Mouse (Mus musculus): ENCODE data around the gene Mlkl. TPM values are rescaled to one million over a fixed set of nuclear protein-coding genes. Genes with fewer than 3 reads are reported as not detected.

Mlkl gene
- 0.43 TPM in 1 of 2 replicates, not detected in the other for polyA plus RNA-seq (2014; fragmentation: Nextera tagmentation; extraction: Ambion mirVana)

DNA sequence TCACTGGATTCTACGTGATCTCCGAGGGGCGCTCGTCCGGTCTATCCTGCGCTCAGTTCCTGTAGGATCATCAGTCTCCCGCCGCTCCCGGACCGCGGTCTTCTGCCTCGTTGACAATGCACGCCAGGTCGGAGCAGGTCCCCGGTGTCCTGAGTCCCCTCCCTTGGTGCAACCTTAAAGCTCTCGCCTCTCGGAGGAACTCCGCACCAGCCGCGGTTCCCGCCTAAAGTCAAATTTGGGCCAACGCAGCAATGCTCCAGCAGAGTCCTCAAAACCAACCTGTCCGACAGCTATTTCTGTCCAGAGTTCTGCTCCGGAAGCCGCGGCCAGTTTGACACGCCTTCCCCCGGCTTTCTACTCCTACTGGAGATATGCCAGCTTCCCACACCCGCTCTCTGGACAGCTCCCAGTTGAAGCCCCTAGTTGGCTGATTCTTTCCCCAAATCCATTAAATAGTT is at the start of gene Mlkl:
TSS of gene Mlkl (minus strand) at position 288 of the 458 bp plus-strand sequence.
- Histone ChIP-seq H3K9ac (ENCODE audit: low read length) (peak within 1 kb of the TSS; percentile 43), H3K4me3 (ENCODE audit: low read depth, low read length) (peak within 1 kb of the TSS; percentile 38), H3K9me3 (ENCODE audit: control insufficient read depth, low read length) (no peaks in the 10 kb centered on the region), H3K27ac (ENCODE audit: low read depth, low read length) (no peak within 1 kb of the TSS), H3K4me1 (replicated peaks; ENCODE audit: control insufficient read depth, insufficient read depth, low read length) (0 out of 2 replicates have a peak, but pooled peaks cover 3% of the 10 kb centered on the region), H3K36me3 (ENCODE audit: control insufficient read depth, insufficient read depth, low read length) (no peaks in the 10 kb centered on the region), H3K4me2 (ENCODE audit: low read depth, low read length, severe bottlenecking) (peak within 1 kb of the TSS; percentile 80), H3K27me3 (ENCODE audit: control insufficient read depth, insufficient read depth, low read length) (peaks cover 6% of the 10 kb centered on the region; the same call in 1 of the 2 replicates)
- DNase-seq (ENCODE audit: low spot score) (peak; percentile 62), ATAC-seq (replicated peaks; ENCODE audit: low FRiP score) (no peak)
- under 1% methylated on average over 29 of the region's 29 CpGs for WGBS

- H3K4me1 ChIP-seq (replicated peaks; ENCODE audit: control insufficient read depth, insufficient read depth, low read length) = no peaks in the 10 kb centered on the region
- no peak overlapping the region for H3K9ac ChIP-seq (ENCODE audit: low read length)
- DNase-seq (ENCODE audit: low spot score) (no peak), ATAC-seq (replicated peaks; ENCODE audit: low FRiP score) (no peak)
- H3K4me2 ChIP-seq (ENCODE audit: low read depth, low read length, severe bottlenecking) = no peak overlapping the region
- H3K27me3 ChIP-seq (ENCODE audit: control insufficient read depth, insufficient read depth, low read length) = peaks cover 3% of the 10 kb centered on the region; the same call in 1 of the 2 replicates
- no peak overlapping the region for H3K4me3 ChIP-seq (ENCODE audit: low read depth, low read length)
- no peaks in the 10 kb centered on the region for H3K9me3 ChIP-seq (ENCODE audit: control insufficient read depth, low read length)
- H3K27ac ChIP-seq (ENCODE audit: low read depth, low read length) = no peak overlapping the region
- H3K36me3 ChIP-seq (ENCODE audit: control insufficient read depth, insufficient read depth, low read length) = no peaks in the 10 kb centered on the region
- WGBS = 86% methylated on average over 9 of the region's 9 CpGs
These were observed 47.9 kb upstream of the Mlkl start for GRCm38 (mm10) chr8:111385915-111386314.

- Histone ChIP-seq H3K4me1 (replicated peaks; ENCODE audit: control insufficient read depth, insufficient read depth, low read length) (no peaks in the 10 kb centered on the region), H3K9ac (ENCODE audit: low read length) (no peak overlapping the region), H3K36me3 (ENCODE audit: control insufficient read depth, insufficient read depth, low read length) (no peaks in the 10 kb centered on the region), H3K27me3 (ENCODE audit: control insufficient read depth, insufficient read depth, low read length) (no peaks in the 10 kb centered on the region), H3K27ac (ENCODE audit: low read depth, low read length) (no peak overlapping the region), H3K9me3 (ENCODE audit: control insufficient read depth, low read length) (no peaks in the 10 kb centered on the region), H3K4me3 (ENCODE audit: low read depth, low read length) (no peak overlapping the region), H3K4me2 (ENCODE audit: low read depth, low read length, severe bottlenecking) (no peak overlapping the region)
- no peak for DNase-seq (ENCODE audit: low spot score)
- 52% methylated on average over 2 of the region's 2 CpGs for WGBS
- ATAC-seq (replicated peaks; ENCODE audit: low FRiP score) = no peak
These were observed 46.7 kb upstream of the Mlkl start for GRCm38 (mm10) chr8:111384628-111385027.

DNA sequence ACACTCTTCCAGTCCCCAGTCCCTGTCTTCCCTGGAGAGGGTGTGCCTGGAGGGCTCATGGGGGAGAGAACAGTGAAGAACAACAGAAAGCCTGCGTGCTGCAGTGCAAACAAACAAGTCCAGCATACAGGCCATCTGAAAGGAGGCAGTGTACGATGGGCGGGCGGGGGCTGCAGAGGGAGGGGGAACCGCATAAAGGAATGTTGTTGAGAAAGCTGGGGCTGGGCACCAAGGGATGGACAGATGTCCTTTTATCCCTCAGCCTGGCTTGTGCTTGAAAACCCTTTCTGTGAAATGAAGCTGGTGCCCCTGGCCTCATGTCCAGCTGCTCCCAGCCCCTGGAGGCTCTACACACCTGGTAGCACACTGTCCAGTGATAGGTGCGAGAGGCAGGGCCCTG is 37.2 kb upstream of the Mlkl start:
- Histone ChIP-seq H3K27me3 (ENCODE audit: control insufficient read depth, insufficient read depth, low read length) (no peaks in the 10 kb centered on the region), H3K9me3 (ENCODE audit: control insufficient read depth, low read length) (no peaks in the 10 kb centered on the region), H3K4me2 (ENCODE audit: low read depth, low read length, severe bottlenecking) (no peak overlapping the region), H3K9ac (ENCODE audit: low read length) (no peak overlapping the region), H3K4me1 (replicated peaks; ENCODE audit: control insufficient read depth, insufficient read depth, low read length) (no peaks in the 10 kb centered on the region), H3K36me3 (ENCODE audit: control insufficient read depth, insufficient read depth, low read length) (no peaks in the 10 kb centered on the region), H3K27ac (ENCODE audit: low read depth, low read length) (no peak overlapping the region), H3K4me3 (ENCODE audit: low read depth, low read length) (no peak overlapping the region)
- DNase-seq (ENCODE audit: low spot score) = no peak
- ATAC-seq (replicated peaks; ENCODE audit: low FRiP score) = no peak
- 61% methylated on average over 6 of the region's 6 CpGs for WGBS

DNA sequence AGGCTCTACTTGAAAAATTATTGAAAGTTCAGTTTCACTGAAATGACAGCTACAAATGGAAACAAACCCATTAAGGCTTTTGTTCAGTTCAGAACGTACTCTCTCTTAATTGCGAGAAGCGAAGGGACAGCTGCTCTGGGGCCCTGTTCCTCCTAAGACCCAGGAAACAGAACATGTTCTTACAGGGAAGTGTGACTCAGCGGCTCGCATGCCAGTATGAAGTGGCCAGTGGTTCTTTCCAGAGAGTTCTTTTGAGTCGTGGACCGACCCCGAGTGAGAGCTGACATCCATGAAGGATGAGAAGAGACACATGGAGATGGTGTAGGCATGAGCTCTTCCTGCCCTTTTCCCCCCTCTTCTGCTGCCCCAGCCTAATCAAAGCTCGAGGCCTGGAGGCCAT is 31.7 kb upstream of the Mlkl start:
- DNase-seq (ENCODE audit: low spot score) = no peak
- no peak overlapping the region for H3K4me2 ChIP-seq (ENCODE audit: low read depth, low read length, severe bottlenecking)
- H3K9ac ChIP-seq (ENCODE audit: low read length) = no peak overlapping the region
- H3K9me3 ChIP-seq (ENCODE audit: control insufficient read depth, low read length) = no peaks in the 10 kb centered on the region
- no peaks in the 10 kb centered on the region for H3K4me1 ChIP-seq (replicated peaks; ENCODE audit: control insufficient read depth, insufficient read depth, low read length)
- H3K27me3 ChIP-seq (ENCODE audit: control insufficient read depth, insufficient read depth, low read length) = no peaks in the 10 kb centered on the region
- H3K36me3 ChIP-seq (ENCODE audit: control insufficient read depth, insufficient read depth, low read length) = no peaks in the 10 kb centered on the region
- H3K27ac ChIP-seq (ENCODE audit: low read depth, low read length) = no peak overlapping the region
- H3K4me3 ChIP-seq (ENCODE audit: low read depth, low read length) = no peak overlapping the region
- ATAC-seq (replicated peaks; ENCODE audit: low FRiP score) = no peak
- 92% methylated on average over 9 of the region's 9 CpGs for WGBS

DNA sequence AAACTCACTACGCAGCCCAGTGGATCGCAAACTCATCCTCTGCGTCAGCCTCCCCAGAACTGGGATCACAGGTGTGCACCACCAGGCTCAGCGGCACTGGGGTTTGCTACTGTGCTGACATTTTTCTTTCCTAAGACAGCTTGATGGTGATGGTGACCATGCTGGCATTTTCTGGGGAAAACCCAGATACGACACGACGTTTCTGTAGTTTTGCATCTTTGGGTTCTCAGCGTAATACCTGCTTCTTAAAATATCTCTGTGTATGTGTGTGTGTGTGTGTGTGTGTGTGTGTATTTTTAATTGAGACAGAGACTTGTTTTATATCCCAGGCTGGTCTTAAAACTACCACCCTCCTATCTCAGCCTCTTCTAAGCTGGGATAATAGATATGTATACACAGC is 29.4 kb upstream of the Mlkl start:
- ATAC-seq (replicated peaks; ENCODE audit: low FRiP score) (no peak), DNase-seq (ENCODE audit: low spot score) (no peak)
- no peaks in the 10 kb centered on the region for H3K4me1 ChIP-seq (replicated peaks; ENCODE audit: control insufficient read depth, insufficient read depth, low read length)
- no peak overlapping the region for H3K4me2 ChIP-seq (ENCODE audit: low read depth, low read length, severe bottlenecking)
- no peaks in the 10 kb centered on the region for H3K36me3 ChIP-seq (ENCODE audit: control insufficient read depth, insufficient read depth, low read length)
- no peaks in the 10 kb centered on the region for H3K9me3 ChIP-seq (ENCODE audit: control insufficient read depth, low read length)
- H3K27ac ChIP-seq (ENCODE audit: low read depth, low read length) = no peak overlapping the region
- no peaks in the 10 kb centered on the region for H3K27me3 ChIP-seq (ENCODE audit: control insufficient read depth, insufficient read depth, low read length)
- no peak overlapping the region for H3K9ac ChIP-seq (ENCODE audit: low read length)
- H3K4me3 ChIP-seq (ENCODE audit: low read depth, low read length) = no peak overlapping the region
- 82% methylated on average over 8 of the region's 8 CpGs for WGBS

DNA sequence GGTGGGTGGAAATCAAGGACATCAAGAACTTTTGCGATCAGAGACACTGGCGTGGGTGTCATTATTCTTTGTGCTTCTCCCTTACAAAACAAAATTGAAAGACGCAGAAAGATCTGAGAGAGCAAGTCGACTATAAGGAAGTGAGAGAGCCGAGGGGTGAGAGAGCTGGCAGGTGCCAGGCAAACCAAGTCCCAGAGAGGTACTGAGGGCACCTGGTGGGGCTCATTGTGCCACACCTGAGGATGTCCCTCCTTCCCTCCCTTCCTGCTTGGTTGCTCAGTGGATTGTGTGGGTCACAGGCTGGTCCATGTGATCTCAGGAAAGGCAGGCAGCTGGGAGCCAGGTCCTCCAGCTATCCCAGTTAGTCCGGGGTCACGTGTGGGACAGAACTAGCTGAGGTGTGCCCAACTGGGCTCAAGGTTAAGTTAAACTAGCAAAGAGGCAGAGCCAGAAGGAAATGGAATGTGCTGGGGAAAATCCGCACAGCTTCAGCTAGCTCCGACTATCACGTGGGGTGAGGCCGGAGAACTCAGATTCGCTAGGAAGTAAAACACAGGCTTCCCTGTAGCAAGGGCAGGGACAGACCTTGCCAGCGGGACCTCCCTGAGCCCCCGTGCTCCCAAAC is 28.7 kb upstream of the Mlkl start:
- DNase-seq (ENCODE audit: low spot score) = no peak

DNA sequence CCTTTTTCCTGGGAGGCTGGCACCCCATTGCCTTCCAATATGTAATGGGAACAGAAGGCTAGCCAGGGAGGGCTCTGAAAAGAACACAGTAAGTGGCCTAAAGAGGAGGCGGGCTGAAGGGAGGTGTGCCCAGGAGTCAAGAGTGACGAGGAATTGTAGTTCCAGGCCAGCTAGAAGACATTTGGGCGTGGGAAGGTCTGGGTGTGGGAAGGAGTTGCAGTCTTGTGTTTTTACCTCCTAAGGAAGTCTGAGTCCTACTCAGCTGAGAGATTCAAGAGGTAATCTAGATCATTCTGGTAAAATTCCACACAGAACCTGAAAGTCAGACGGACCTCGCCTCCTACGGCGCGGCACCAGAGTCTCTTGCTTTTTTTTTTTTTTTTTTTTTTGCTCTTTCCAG is 25.5 kb upstream of the Mlkl start:
- no peaks in the 10 kb centered on the region for H3K9me3 ChIP-seq (ENCODE audit: control insufficient read depth, low read length)
- H3K4me1 ChIP-seq (replicated peaks; ENCODE audit: control insufficient read depth, insufficient read depth, low read length) = no peaks in the 10 kb centered on the region
- no peak overlapping the region for H3K27ac ChIP-seq (ENCODE audit: low read depth, low read length)
- ATAC-seq (replicated peaks; ENCODE audit: low FRiP score) = no peak
- H3K27me3 ChIP-seq (ENCODE audit: control insufficient read depth, insufficient read depth, low read length) = no peaks in the 10 kb centered on the region
- no peak overlapping the region for H3K4me2 ChIP-seq (ENCODE audit: low read depth, low read length, severe bottlenecking)
- H3K36me3 ChIP-seq (ENCODE audit: control insufficient read depth, insufficient read depth, low read length) = no peaks in the 10 kb centered on the region
- no peak overlapping the region for H3K9ac ChIP-seq (ENCODE audit: low read length)
- no peak for DNase-seq (ENCODE audit: low spot score)
- 83% methylated on average over 8 of the region's 8 CpGs for WGBS
- H3K4me3 ChIP-seq (ENCODE audit: low read depth, low read length) = no peak overlapping the region

More for the DNA sequence above, 28.7 kb upstream of the Mlkl start:
- Histone ChIP-seq H3K27ac (ENCODE audit: low read depth, low read length) (no peak overlapping the region), H3K4me3 (ENCODE audit: low read depth, low read length) (no peak overlapping the region), H3K27me3 (ENCODE audit: control insufficient read depth, insufficient read depth, low read length) (no peaks in the 10 kb centered on the region), H3K36me3 (ENCODE audit: control insufficient read depth, insufficient read depth, low read length) (no peaks in the 10 kb centered on the region), H3K9ac (ENCODE audit: low read length) (no peak overlapping the region), H3K9me3 (ENCODE audit: control insufficient read depth, low read length) (no peaks in the 10 kb centered on the region), H3K4me1 (replicated peaks; ENCODE audit: control insufficient read depth, insufficient read depth, low read length) (no peaks in the 10 kb centered on the region), H3K4me2 (ENCODE audit: low read depth, low read length, severe bottlenecking) (no peak overlapping the region)
- 46% methylated on average over 14 of the region's 14 CpGs for WGBS
- ATAC-seq (replicated peaks; ENCODE audit: low FRiP score) = no peak

DNA sequence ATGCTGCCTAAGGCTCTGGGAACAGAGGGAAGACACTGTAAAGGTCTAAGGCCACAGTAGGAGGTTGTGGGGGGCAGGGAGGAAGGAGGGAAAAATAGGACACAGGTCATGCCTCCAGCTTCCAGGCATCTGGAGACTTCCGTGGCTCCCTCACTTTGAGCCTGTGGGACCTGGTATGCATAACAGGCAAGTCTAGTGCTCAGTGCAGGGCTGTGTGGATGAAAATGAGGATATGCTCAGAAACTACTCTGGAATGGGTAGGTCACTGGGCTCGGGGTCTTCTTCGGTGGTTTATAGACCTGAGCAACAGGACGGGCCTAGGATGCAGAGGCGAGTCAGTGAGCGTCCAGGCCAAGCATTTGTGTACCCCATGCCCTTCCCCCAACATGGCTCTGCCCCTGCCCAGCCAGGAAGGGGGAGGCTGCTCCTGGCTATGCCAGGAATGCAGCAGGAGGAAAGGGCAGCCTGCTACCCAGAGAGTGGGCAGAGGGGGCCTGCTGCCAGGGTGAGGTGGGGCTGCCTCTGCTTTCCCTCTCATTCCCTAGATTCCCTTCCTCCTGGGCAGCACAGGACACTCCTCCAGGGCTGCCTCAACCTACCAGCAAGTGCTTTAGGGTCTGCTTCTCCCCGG is 22.7 kb upstream of the Mlkl start:
- no peaks in the 10 kb centered on the region for H3K27me3 ChIP-seq (ENCODE audit: control insufficient read depth, insufficient read depth, low read length)
- H3K4me3 ChIP-seq (ENCODE audit: low read depth, low read length) = no peak overlapping the region
- H3K36me3 ChIP-seq (ENCODE audit: control insufficient read depth, insufficient read depth, low read length) = no peaks in the 10 kb centered on the region
- no peak overlapping the region for H3K27ac ChIP-seq (ENCODE audit: low read depth, low read length)
- no peak overlapping the region for H3K4me2 ChIP-seq (ENCODE audit: low read depth, low read length, severe bottlenecking)
- H3K9me3 ChIP-seq (ENCODE audit: control insufficient read depth, low read length) = no peaks in the 10 kb centered on the region
- no peak overlapping the region for H3K9ac ChIP-seq (ENCODE audit: low read length)
- ATAC-seq (replicated peaks; ENCODE audit: low FRiP score) (no peak), DNase-seq (ENCODE audit: low spot score) (no peak)
- H3K4me1 ChIP-seq (replicated peaks; ENCODE audit: control insufficient read depth, insufficient read depth, low read length) = no peaks in the 10 kb centered on the region
- WGBS = 58% methylated on average over 7 of the region's 7 CpGs

Measured in forebrain, embryonic 11.5 days (tissue).